Mouse (Mus musculus): ENCODE measurements around the gene Slc24a3.

GRCm38 (mm10) chr2:145680141-145680540, 512.6 kb downstream of the Slc24a3 start:
- TF ChIP-seq MAFK (IDR thresholded peaks at IDR 0.05; ENCODE audit: insufficient read depth, low read depth, low read length) (no peak), CHD2 (IDR thresholded peaks at IDR 0.05; ENCODE audit: low read depth, low read length) (no peak)
